Comparison of ENCODE assay signal across 14 mouse cellular contexts in genomic region chr14:117383188-117383587, GRCm38 (mm10).
A peak's percentile ranks its signal among the peaks of the same experiment; 100 is the strongest.
DNase-seq lines count a peak whose midpoint lies in the region; ATAC-seq lines count a peak whose summit lies in the region.
"Had no signal": no experiment of that assay in that cellular context is flagged by ENCODE, and none has a peak within 500 bp of the region (broad histone marks: within the 10 kb centered on the region; RNA-seq: fewer than 3 reads in every experiment).

No protein-coding gene starts in this region.

- DNase-seq in cerebellum, postnatal 14 days = peak; percentile 20 to 38
- no peak for DNase-seq in cerebellum, postnatal 36 days
- peak; percentile 29 for DNase-seq in neural tube, embryonic 11.5 days (ENCODE audit: low spot score)
- DNase-seq in neural tube, embryonic 10.5 days (ENCODE audit: extremely low spot score, low spot score) = no peak
- DNase-seq in lung, postnatal 4 days = no peak
- no peak for DNase-seq in thymus, adult 18-20 months
- no peak for DNase-seq in left cerebral cortex, adult 18-20 months (ENCODE audit: low spot score in 2 of 2)
- DNase-seq: cerebellum, adult 11-12 months; heart, adult 2 months; spleen, adult 18-20 months; thymus, adult 2 months had no signal

- H3K9ac ChIP-seq in neural tube, embryonic 11.5 days (ENCODE audit: low read length) = no peak overlapping the region
- no peak overlapping the region for H3K9ac ChIP-seq in midbrain, embryonic 13.5 days (replicated peaks)
- H3K9ac ChIP-seq: liver, embryonic 14.5 days had no signal

- no peaks in the 10 kb centered on the region for H3K9me3 ChIP-seq in neural tube, embryonic 11.5 days (ENCODE audit: control insufficient read depth, low read length)
- H3K9me3 ChIP-seq in midbrain, embryonic 13.5 days = no peaks in the 10 kb centered on the region

- no peak overlapping the region for H3K4me3 ChIP-seq in neural tube, embryonic 11.5 days (ENCODE audit: low read depth, low read length)
- no peak overlapping the region for H3K4me3 ChIP-seq in midbrain, embryonic 13.5 days (replicated peaks)
- H3K4me3 ChIP-seq: heart, adult 2 months had no signal

- H3K36me3 ChIP-seq in neural tube, embryonic 11.5 days (ENCODE audit: control insufficient read depth, insufficient read depth, low read length) = no peaks in the 10 kb centered on the region
- H3K36me3 ChIP-seq in midbrain, embryonic 13.5 days = no peaks in the 10 kb centered on the region

- H3K4me1 ChIP-seq in neural tube, embryonic 11.5 days (ENCODE audit: control insufficient read depth, insufficient read depth, low read length) = peaks cover 4% of the 10 kb centered on the region
- H3K4me1 ChIP-seq in midbrain, embryonic 13.5 days (replicated peaks) = no peaks in the 10 kb centered on the region

- no peaks in the 10 kb centered on the region for H3K27me3 ChIP-seq in neural tube, embryonic 11.5 days (ENCODE audit: control insufficient read depth, insufficient read depth, low read length)
- no peaks in the 10 kb centered on the region for H3K27me3 ChIP-seq in midbrain, embryonic 13.5 days

- no peak overlapping the region for H3K4me2 ChIP-seq in neural tube, embryonic 11.5 days (ENCODE audit: low read depth)
- H3K4me2 ChIP-seq in midbrain, embryonic 13.5 days (replicated peaks) = no peak overlapping the region

- ATAC-seq in neural tube, embryonic 11.5 days (ENCODE audit: insufficient read depth, low FRiP score, low TSS enrichment) = no peak; the same call in 1 of the 2 replicates
- peak; percentile 70; the same call in 1 of the 2 replicates for ATAC-seq in midbrain, embryonic 13.5 days
- ATAC-seq: intestine, embryonic 16.5 days had no signal

- H3K27ac ChIP-seq in neural tube, embryonic 11.5 days (ENCODE audit: low read depth, low read length) = no peak overlapping the region
- H3K27ac ChIP-seq in midbrain, embryonic 13.5 days = no peak overlapping the region
- H3K27ac ChIP-seq: heart, adult 2 months; liver, embryonic 14.5 days had no signal

- 62% methylated on average over 7 of the region's 7 CpGs for WGBS in neural tube, embryonic 11.5 days
- WGBS in midbrain, embryonic 13.5 days = 47% methylated on average over 7 of the region's 7 CpGs

Comparison
In these comparisons a context has a peak if more than half of its experiments do, and no peak if none do; other contexts are left out.
1. DNase-seq: peak in cerebellum, postnatal 14 days (2 of 2) and neural tube, embryonic 11.5 days (single experiment); none in cerebellum, postnatal 36 days (0 of 2), neural tube, embryonic 10.5 days (single experiment), lung, postnatal 4 days (0 of 2), thymus, adult 18-20 months (0 of 2) and left cerebral cortex, adult 18-20 months (0 of 2).